Mouse (Mus musculus): ENCODE measurements around the gene Dmac2.
A peak's percentile ranks its signal among the peaks of the same experiment; 100 is the strongest.

Gene Dmac2

DNA sequence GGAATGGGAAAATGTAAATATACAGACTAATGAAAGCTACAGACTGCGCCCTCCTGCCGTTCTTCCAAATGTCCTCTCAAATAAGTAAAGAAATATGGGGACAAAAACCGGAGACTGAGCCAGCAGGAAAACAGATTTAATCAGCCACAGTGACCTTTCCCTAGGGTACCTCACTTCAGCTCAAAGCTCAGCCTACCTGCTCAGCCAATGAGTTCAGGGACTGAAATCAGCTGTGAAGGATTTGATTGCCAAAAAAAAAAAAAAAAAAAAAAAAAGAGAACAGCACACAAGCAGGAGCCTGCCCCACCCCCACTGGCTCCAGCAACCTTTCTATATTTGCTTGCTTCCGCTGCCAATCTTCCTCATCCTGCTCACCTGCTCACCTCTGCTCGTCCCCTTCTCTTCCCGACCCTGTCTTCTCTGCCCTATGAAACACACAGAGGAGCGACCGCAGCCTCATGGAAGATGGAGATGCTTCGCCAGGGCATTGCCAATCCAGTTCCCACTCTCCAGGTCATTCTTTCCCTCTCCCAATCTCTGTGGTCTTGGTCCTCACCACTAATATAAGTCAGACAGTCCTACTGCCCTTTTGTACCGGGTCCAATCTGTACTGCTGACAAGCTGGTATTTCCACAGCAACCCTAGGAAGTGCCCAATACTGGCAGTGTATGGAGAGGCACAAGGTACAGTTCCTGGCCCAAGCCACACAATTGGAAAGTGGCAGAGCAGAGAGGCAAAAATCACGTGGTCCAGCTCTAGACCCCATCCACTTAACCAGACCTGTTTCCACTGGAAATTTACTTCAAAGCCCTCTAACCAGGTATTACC is 36.6 kb downstream of the Dmac2 start:
- no peak for DNase-seq (ENCODE audit: low spot score)

DNA sequence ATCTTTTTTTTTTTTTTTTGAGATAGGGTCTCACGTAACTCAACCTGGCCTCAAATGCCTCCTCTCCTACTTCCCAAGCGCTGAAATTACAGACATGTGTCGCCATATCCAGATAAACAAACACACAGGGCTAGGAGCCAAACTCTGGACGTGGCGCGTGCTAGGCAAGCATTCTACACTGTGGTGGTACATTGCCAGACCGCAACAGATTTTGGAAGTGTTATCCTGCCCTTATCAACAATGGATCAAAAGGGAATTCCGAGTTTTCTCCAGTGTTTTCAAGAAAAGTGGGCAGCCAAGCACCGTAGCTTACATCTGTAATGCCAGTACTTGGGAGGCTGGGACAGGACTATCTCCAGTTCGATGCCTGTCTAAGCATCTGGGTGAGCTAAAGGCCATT is 38.6 kb downstream of the Dmac2 start:
- no peak for DNase-seq (ENCODE audit: low spot score)

GRCm38 (mm10) chr7:25658657-25659472 is 39.7 kb downstream of the Dmac2 start, which contains the start of the genes Bckdha and Exosc5:
TSS of gene Bckdha (minus strand) at chr7:25658981.
TSS of gene Exosc5 (plus strand) at chr7:25659164.
- DNase-seq (ENCODE audit: low spot score), result peak; percentile 97

- no peak for DNase-seq (ENCODE audit: low spot score)
Observed at GRCm38 (mm10) chr7:25666381-25666780, 47.2 kb downstream of the Dmac2 start.

DNA sequence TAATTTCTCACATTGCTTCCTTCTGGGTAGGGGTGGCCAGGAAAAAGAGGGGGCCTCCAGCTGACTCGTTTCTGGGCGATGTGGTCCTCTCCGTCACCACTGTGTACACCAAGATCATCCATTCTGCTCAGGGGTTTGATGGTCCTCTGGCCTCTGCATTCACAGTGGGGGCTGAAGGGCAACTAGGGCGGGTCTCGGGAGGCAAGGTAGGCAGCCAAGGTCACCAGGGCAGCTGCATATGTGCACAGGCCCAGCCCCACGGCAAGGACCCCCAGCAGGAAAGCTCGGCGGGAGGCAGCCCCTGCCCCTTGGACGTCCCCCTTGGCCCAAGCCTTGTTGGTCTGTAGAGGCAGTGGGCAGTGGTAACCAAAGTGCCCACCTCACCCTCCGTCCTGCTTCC is 49.9 kb downstream of the Dmac2 start:
- no peak for DNase-seq (ENCODE audit: low spot score)

GRCm38 (mm10) chr7:25669631-25670030 is 50.4 kb downstream of the Dmac2 start:
- no peak for DNase-seq (ENCODE audit: low spot score)

DNA sequence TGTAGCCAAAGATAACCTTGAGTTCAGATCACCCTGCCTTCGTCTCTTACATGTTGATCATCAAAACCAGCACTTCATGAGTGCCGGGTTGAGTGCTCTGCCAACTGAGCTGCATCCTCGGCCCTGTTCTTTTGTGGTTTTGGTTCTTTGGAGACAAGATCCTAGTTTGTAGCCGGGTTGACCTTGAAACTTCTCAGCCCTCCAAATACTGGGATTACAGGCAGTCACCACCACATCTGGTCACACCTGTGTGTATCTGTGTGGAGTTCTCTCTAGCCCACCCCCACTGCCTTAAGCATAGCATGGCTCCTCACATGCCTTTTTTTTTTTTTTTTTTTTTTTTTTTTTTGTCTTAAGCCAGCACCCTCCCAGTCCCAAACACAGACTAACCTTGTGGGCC is 50.9 kb downstream of the Dmac2 start:
- no peak for DNase-seq (ENCODE audit: low spot score)

DNA sequence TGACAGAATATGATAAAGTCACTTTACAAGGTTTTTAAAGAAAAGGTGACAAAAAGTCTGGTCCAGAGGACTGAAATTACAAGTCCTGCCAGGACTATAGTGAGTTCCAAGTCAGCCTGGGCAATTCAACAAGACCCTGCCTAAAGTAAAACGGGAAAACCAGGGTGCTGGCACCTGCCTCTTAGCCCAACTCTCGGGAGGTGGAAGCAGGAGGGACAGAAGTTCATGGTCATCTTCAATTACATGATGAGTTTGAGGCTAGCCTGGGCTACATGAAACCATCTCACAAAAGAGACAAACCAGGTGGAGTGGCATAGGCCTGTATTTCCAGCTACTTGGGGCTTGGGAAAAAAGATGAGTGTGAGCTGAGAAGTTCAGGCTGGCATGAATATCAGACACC is 52.5 kb downstream of the Dmac2 start:
- DNase-seq (ENCODE audit: low spot score), result no peak

GRCm38 (mm10) chr7:25672442-25672841 is 53.2 kb downstream of the Dmac2 start:
- no peak for DNase-seq (ENCODE audit: low spot score)

- no peak for DNase-seq (ENCODE audit: low spot score)
Observed at GRCm38 (mm10) chr7:25674297-25674696, 55.1 kb downstream of the Dmac2 start.

DNA sequence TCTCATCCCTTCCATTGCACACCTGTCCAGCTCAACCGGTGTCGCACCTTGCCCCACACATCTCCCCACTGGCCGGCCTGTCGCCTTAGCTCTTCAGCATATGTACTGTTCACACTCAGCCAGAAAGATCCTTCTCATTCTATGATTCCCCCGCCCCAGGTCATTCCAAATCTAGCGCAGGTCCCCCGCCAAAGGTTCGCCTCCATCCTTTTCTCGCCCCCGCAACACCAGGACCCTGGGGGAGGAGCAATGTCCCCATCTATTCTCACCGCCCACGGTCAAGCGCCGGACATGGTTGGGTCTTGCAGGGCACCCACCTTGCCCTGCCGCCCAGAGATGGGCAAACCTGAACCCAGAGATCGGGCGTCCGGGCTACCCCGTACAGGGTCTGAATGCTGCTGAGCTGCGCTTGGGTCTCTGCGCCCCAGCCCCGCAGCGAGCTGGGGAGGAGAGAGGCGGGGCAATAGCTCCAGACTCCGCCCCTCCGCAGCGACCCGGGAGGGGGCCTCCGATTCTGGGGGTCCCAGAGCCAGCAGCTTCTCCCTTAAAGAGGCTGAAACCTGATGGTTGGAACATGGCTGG is 55.6 kb downstream of the Dmac2 start, which contains the start of gene Tmem91:
TSS of gene Tmem91 (minus strand) at position 448 of the 582 bp plus-strand sequence.
- no peak for DNase-seq (ENCODE audit: low spot score)

Data from ovary, postnatal 14 days (tissue).